Mouse (Mus musculus) MEL (cell line): ENCODE results near the gene Spata17.

Experiments
- CHD2 ChIP-seq: IDR thresholded peaks from 2 replicates; pipeline ENCODE4 v1.6.1; 2011; ENCODE audit warnings: low read length, improper control_type of control experiment
- CTCF ChIP-seq, 3 experiments: IDR thresholded peaks in 2 of 3; conservative IDR thresholded peaks in 1 of 3; 2 replicates each; pipeline ENCODE4 v1.5.1; 2011 to 2012; ENCODE audit warnings: low read length in 3 of 3, low read depth in 2 of 3, mild to moderate bottlenecking in 2 of 3, improper control_type of control experiment in 1 of 3, inconsistent platforms in 1 of 3, mixed read lengths in 1 of 3, moderate library complexity in 1 of 3; ENCODE audit not compliant: control insufficient read depth in 1 of 3, insufficient read depth in 1 of 3, poor library complexity in 1 of 3, severe bottlenecking in 1 of 3
- EP300 ChIP-seq, 2 experiments: IDR thresholded peaks; 2 replicates each; pipeline ENCODE4 v1.6.1; 2011; ENCODE audit warnings: improper control_type of control experiment in 2 of 2, low read length in 2 of 2, low read depth in 1 of 2, mild to moderate bottlenecking in 1 of 2
- MAFK ChIP-seq: IDR thresholded peaks from 2 replicates; pipeline ENCODE4 v1.6.1; 2011; ENCODE audit warnings: low read depth, mild to moderate bottlenecking, low read length, improper control_type of control experiment, borderline replicate concordance
- MAZ ChIP-seq: IDR thresholded peaks from 2 replicates; pipeline ENCODE4 v1.6.1; 2012; ENCODE audit warnings: low read depth, mild to moderate bottlenecking, inconsistent platforms, low read length, improper control_type of control experiment
- NRF1 ChIP-seq: IDR thresholded peaks from 2 replicates; pipeline ENCODE4 v1.6.1; 2014; ENCODE audit warnings: low read depth, mild to moderate bottlenecking, inconsistent platforms, low read length, improper control_type of control experiment, moderate library complexity; ENCODE audit not compliant: poor library complexity, insufficient read depth, severe bottlenecking
- POLR2A ChIP-seq, 2 experiments: IDR thresholded peaks; 2 replicates each; pipeline ENCODE4 v1.6.1; 2011 to 2012; ENCODE audit warnings: low read length in 2 of 2, mild to moderate bottlenecking in 2 of 2, control low read depth in 1 of 2, improper control_type of control experiment in 1 of 2, low read depth in 1 of 2, moderate library complexity in 1 of 2; ENCODE audit not compliant: control insufficient read depth in 1 of 2, insufficient read depth in 1 of 2, poor library complexity in 1 of 2
- POLR2AphosphoS2 ChIP-seq: IDR thresholded peaks from 2 replicates; pipeline ENCODE4 v1.6.1; 2011; ENCODE audit warnings: low read length, improper control_type of control experiment
- RAD21 ChIP-seq: IDR thresholded peaks from 2 replicates; pipeline ENCODE4 v1.6.1; 2011; ENCODE audit warnings: mild to moderate bottlenecking, low read depth, low read length, improper control_type of control experiment
- TBP ChIP-seq: IDR thresholded peaks from 2 replicates; pipeline ENCODE4 v1.8.0; 2011; ENCODE audit warnings: low read depth, low read length, improper control_type of control experiment

GRCm38 (mm10) chr1:187241329-187241728 lies 26.1 kb upstream of the Spata17 start:
- TF ChIP-seq CHD2 (no peak), EP300 (IDR thresholded peaks at IDR 0.05; ENCODE audit: low read depth in 1 of 2, low read length in 2 of 2) (no peak), CTCF (IDR thresholded peaks at IDR 0.05 in 2 of 3, conservative IDR thresholded peaks at IDR 0.05 in 1 of 3; ENCODE audit: control insufficient read depth in 1 of 3, insufficient read depth in 1 of 3, low read depth in 2 of 3, low read length in 3 of 3, poor library complexity in 1 of 3, severe bottlenecking in 1 of 3) (no peak), MAFK (no peak), POLR2A (IDR thresholded peaks at IDR 0.05; ENCODE audit: control insufficient read depth in 1 of 2, insufficient read depth in 1 of 2, low read depth in 1 of 2, low read length in 2 of 2, poor library complexity in 1 of 2) (no peak), RAD21 (no peak), NRF1 (no peak), MAZ (no peak), TBP (no peak), POLR2AphosphoS2 (no peak)
